10 mouse cellular contexts compared by ENCODE assay signal in genomic region chr10:63839011-63839410, GRCm38 (mm10).
DNase-seq lines count a peak whose midpoint lies in the region; ATAC-seq lines count a peak whose summit lies in the region.
"Had no signal": no experiment of that assay in that cellular context is flagged by ENCODE, and none has a peak within 500 bp of the region (broad histone marks: within the 10 kb centered on the region; RNA-seq: fewer than 3 reads in every experiment).

No protein-coding gene starts in this region.

- H3K4me1 ChIP-seq in intestine, embryonic 15.5 days (replicated peaks) = no peaks in the 10 kb centered on the region
- H3K4me1 ChIP-seq: heart, embryonic 12.5 days; liver, embryonic 12.5 days had no signal

- 77% methylated on average over 4 of the region's 4 CpGs for WGBS in intestine, embryonic 15.5 days

- peak; percentile 8 for DNase-seq in layer of hippocampus, adult 8-10 months (ENCODE audit: low spot score in 2 of 2)
- no peak for DNase-seq in layer of hippocampus, postnatal 25 days (ENCODE audit: extremely low spot score in 1 of 2, low spot score in 1 of 2)
- DNase-seq in cerebellum, adult 9-11 months = peak; percentile 28
- peak; percentile 20 to 35 for DNase-seq in frontal cortex, postnatal 14 days (ENCODE audit: low spot score in 2 of 2)
- peak; percentile 33 for DNase-seq in right cerebral cortex, postnatal 25 days
- DNase-seq: adrenal gland, postnatal 36 days had no signal

- H3K27ac ChIP-seq in intestine, embryonic 15.5 days = no peak overlapping the region
- H3K27ac ChIP-seq: liver, embryonic 12.5 days had no signal

- ATAC-seq in erythroid progenitor cell, adult 5-6 weeks (replicated peaks; ENCODE audit: low FRiP score, poor library complexity, severe bottlenecking) = no peak
- no peak for ATAC-seq in intestine, embryonic 15.5 days
- ATAC-seq: liver, embryonic 12.5 days had no signal

- H3K36me3 ChIP-seq in intestine, embryonic 15.5 days = no peaks in the 10 kb centered on the region
- H3K36me3 ChIP-seq: liver, embryonic 12.5 days had no signal

- H3K4me3 ChIP-seq in intestine, embryonic 15.5 days (replicated peaks) = no peak overlapping the region
- H3K4me3 ChIP-seq: heart, embryonic 12.5 days; liver, embryonic 12.5 days had no signal

- no peak overlapping the region for H3K4me2 ChIP-seq in intestine, embryonic 15.5 days (replicated peaks)
- H3K4me2 ChIP-seq: heart, embryonic 12.5 days; liver, embryonic 12.5 days had no signal

- no peaks in the 10 kb centered on the region for H3K27me3 ChIP-seq in intestine, embryonic 15.5 days (replicated peaks)
- H3K27me3 ChIP-seq: heart, embryonic 12.5 days; liver, embryonic 12.5 days had no signal

- no peaks in the 10 kb centered on the region for H3K9me3 ChIP-seq in intestine, embryonic 15.5 days
- H3K9me3 ChIP-seq: heart, embryonic 12.5 days; liver, embryonic 12.5 days had no signal

- H3K9ac ChIP-seq in intestine, embryonic 15.5 days = no peak overlapping the region
- H3K9ac ChIP-seq: heart, embryonic 12.5 days; liver, embryonic 12.5 days had no signal

Comparison
In these comparisons a context has a peak if more than half of its experiments do, and no peak if none do; other contexts are left out.
1. DNase-seq: peak in layer of hippocampus, adult 8-10 months (2 of 2), cerebellum, adult 9-11 months (single experiment), frontal cortex, postnatal 14 days (2 of 2) and right cerebral cortex, postnatal 25 days (single experiment); none in layer of hippocampus, postnatal 25 days (0 of 2).